Mouse (Mus musculus): ENCODE data around the gene Slc27a5. TPM values are rescaled to one million over a fixed set of nuclear protein-coding genes. Genes with fewer than 3 reads are reported as not detected.

Gene Slc27a5
- polyA plus RNA-seq, 1 experiment from 2014 or later = not detected

- no peaks in the 10 kb centered on the region for H3K36me3 ChIP-seq (replicated peaks)
- DNase-seq (ENCODE audit: extremely low spot score, low spot score) = no peak
- no peak overlapping the region for H3K27ac ChIP-seq
- H3K4me3 ChIP-seq = no peak overlapping the region
- no peaks in the 10 kb centered on the region for H3K27me3 ChIP-seq (ENCODE audit: poor library complexity, severe bottlenecking)
- peaks cover 3% of the 10 kb centered on the region; the same call in 1 of the 2 replicates for H3K9me3 ChIP-seq
- no peaks in the 10 kb centered on the region for H3K4me1 ChIP-seq
- 67% methylated on average over 5 of the region's 5 CpGs for WGBS
Measured at GRCm38 (mm10) chr7:12997230-12997629, 762 bp downstream of the Slc27a5 start.

- Histone ChIP-seq H3K36me3 (replicated peaks) (no peaks in the 10 kb centered on the region), H3K9me3 (peaks cover 3% of the 10 kb centered on the region; the same call in 1 of the 2 replicates), H3K27me3 (ENCODE audit: poor library complexity, severe bottlenecking) (no peaks in the 10 kb centered on the region), H3K27ac (no peak overlapping the region), H3K4me3 (no peak overlapping the region), H3K4me1 (no peaks in the 10 kb centered on the region)
- no peak for DNase-seq (ENCODE audit: extremely low spot score, low spot score)
Measured at GRCm38 (mm10) chr7:12995862-12996261, 2.1 kb downstream of the Slc27a5 start.

- no peaks in the 10 kb centered on the region for H3K27me3 ChIP-seq (ENCODE audit: poor library complexity, severe bottlenecking)
- DNase-seq (ENCODE audit: extremely low spot score, low spot score) = no peak
- no peak overlapping the region for H3K4me3 ChIP-seq
- H3K27ac ChIP-seq = no peak overlapping the region
- no peaks in the 10 kb centered on the region for H3K36me3 ChIP-seq (replicated peaks)
- peaks cover 3% of the 10 kb centered on the region; the same call in 1 of the 2 replicates for H3K9me3 ChIP-seq
- H3K4me1 ChIP-seq = no peaks in the 10 kb centered on the region
- WGBS = 90% methylated on average over 10 of the region's 10 CpGs
Measured at GRCm38 (mm10) chr7:12993148-12993547, 4.8 kb downstream of the Slc27a5 start.

- Histone ChIP-seq H3K4me3 (no peak overlapping the region), H3K9me3 (no peaks in the 10 kb centered on the region), H3K36me3 (replicated peaks) (no peaks in the 10 kb centered on the region), H3K4me1 (no peaks in the 10 kb centered on the region), H3K27ac (no peak overlapping the region), H3K27me3 (ENCODE audit: poor library complexity, severe bottlenecking) (no peaks in the 10 kb centered on the region)
- DNase-seq (ENCODE audit: extremely low spot score, low spot score) = no peak
- WGBS = 11% methylated on average over 3 of the region's 3 CpGs
Measured at GRCm38 (mm10) chr7:12992222-12992621, 5.8 kb downstream of the Slc27a5 start.

- Histone ChIP-seq H3K4me1 (no peaks in the 10 kb centered on the region), H3K36me3 (replicated peaks) (peaks cover 3% of the 10 kb centered on the region), H3K27ac (no peak overlapping the region), H3K9me3 (no peaks in the 10 kb centered on the region), H3K4me3 (no peak overlapping the region), H3K27me3 (ENCODE audit: poor library complexity, severe bottlenecking) (no peaks in the 10 kb centered on the region)
- WGBS = 86% methylated on average over 8 of the region's 8 CpGs
- no peak for DNase-seq (ENCODE audit: extremely low spot score, low spot score)
Measured at GRCm38 (mm10) chr7:12987409-12988189, 10.4 kb downstream of the Slc27a5 start.

- no peak for DNase-seq (ENCODE audit: extremely low spot score, low spot score)
- Histone ChIP-seq H3K27ac (no peak overlapping the region), H3K36me3 (replicated peaks) (peaks cover 9% of the 10 kb centered on the region), H3K27me3 (ENCODE audit: poor library complexity, severe bottlenecking) (no peaks in the 10 kb centered on the region), H3K4me3 (no peak overlapping the region), H3K4me1 (no peaks in the 10 kb centered on the region), H3K9me3 (no peaks in the 10 kb centered on the region)
- 88% methylated on average over 8 of the region's 8 CpGs for WGBS
Measured at GRCm38 (mm10) chr7:12986906-12987305, 11.1 kb downstream of the Slc27a5 start.

- Histone ChIP-seq H3K9me3 (no peaks in the 10 kb centered on the region), H3K4me3 (no peak overlapping the region), H3K4me1 (no peaks in the 10 kb centered on the region), H3K27ac (no peak overlapping the region), H3K36me3 (replicated peaks) (peaks cover 15% of the 10 kb centered on the region), H3K27me3 (ENCODE audit: poor library complexity, severe bottlenecking) (no peaks in the 10 kb centered on the region)
- WGBS = 85% methylated on average over 1 of the region's 1 CpGs
- DNase-seq (ENCODE audit: extremely low spot score, low spot score) = no peak
Measured at GRCm38 (mm10) chr7:12985724-12986123, 12.3 kb downstream of the Slc27a5 start.

- Histone ChIP-seq H3K4me3 (no peak overlapping the region), H3K4me1 (peaks cover 24% of the 10 kb centered on the region), H3K27me3 (ENCODE audit: poor library complexity, severe bottlenecking) (no peaks in the 10 kb centered on the region), H3K9me3 (no peaks in the 10 kb centered on the region), H3K27ac (no peak overlapping the region), H3K36me3 (replicated peaks) (peaks cover 22% of the 10 kb centered on the region)
- 83% methylated on average over 7 of the region's 7 CpGs for WGBS
- no peak for DNase-seq (ENCODE audit: extremely low spot score, low spot score)
Measured at GRCm38 (mm10) chr7:12980291-12980690, 17.7 kb downstream of the Slc27a5 start.

- no peak for DNase-seq (ENCODE audit: extremely low spot score, low spot score)
- 76% methylated on average over 6 of the region's 6 CpGs for WGBS
- Histone ChIP-seq H3K9me3 (no peaks in the 10 kb centered on the region), H3K27me3 (ENCODE audit: poor library complexity, severe bottlenecking) (no peaks in the 10 kb centered on the region), H3K36me3 (replicated peaks) (peaks cover 22% of the 10 kb centered on the region), H3K27ac (no peak overlapping the region), H3K4me1 (peaks cover 24% of the 10 kb centered on the region), H3K4me3 (no peak overlapping the region)
Measured at GRCm38 (mm10) chr7:12979776-12980175, 18.2 kb downstream of the Slc27a5 start.

GRCm38 (mm10) chr7:12978931-12979722 is 18.9 kb downstream of the Slc27a5 start:
- no peak for DNase-seq (ENCODE audit: extremely low spot score, low spot score)
- WGBS = 89% methylated on average over 18 of the region's 18 CpGs
- Histone ChIP-seq H3K9me3 (no peaks in the 10 kb centered on the region), H3K4me3 (peak overlapping the region; percentile 75), H3K36me3 (replicated peaks) (peaks cover 22% of the 10 kb centered on the region), H3K27ac (peak overlapping the region; percentile 97), H3K27me3 (ENCODE audit: poor library complexity, severe bottlenecking) (no peaks in the 10 kb centered on the region), H3K4me1 (peaks cover 24% of the 10 kb centered on the region)

- peak; percentile 99 for DNase-seq (ENCODE audit: extremely low spot score, low spot score)
- WGBS = under 1% methylated on average over 49 of the region's 49 CpGs
- peak within 1 kb of the TSS; percentile 97 for H3K27ac ChIP-seq
- peaks cover 21% of the 10 kb centered on the region for H3K36me3 ChIP-seq (replicated peaks)
- no peaks in the 10 kb centered on the region for H3K27me3 ChIP-seq (ENCODE audit: poor library complexity, severe bottlenecking)
- peak within 1 kb of the TSS; percentile 75 for H3K4me3 ChIP-seq
- H3K9me3 ChIP-seq = no peaks in the 10 kb centered on the region
- H3K4me1 ChIP-seq = peaks cover 24% of the 10 kb centered on the region
Measured at GRCm38 (mm10) chr7:12977682-12978389, 20.2 kb downstream of the Slc27a5 start, which contains the start of gene Zfp446. Gene Zfp446 (plus strand): TSS chr7:12977848.

GRCm38 (mm10) chr7:12970906-12971305 is 27.1 kb downstream of the Slc27a5 start:
- H3K4me3 ChIP-seq = no peak overlapping the region

More at GRCm38 (mm10) chr7:12970906-12971305, 27.1 kb downstream of the Slc27a5 start:
- Histone ChIP-seq H3K4me1 (peaks cover 16% of the 10 kb centered on the region), H3K27me3 (ENCODE audit: poor library complexity, severe bottlenecking) (no peaks in the 10 kb centered on the region), H3K36me3 (replicated peaks) (peaks cover 44% of the 10 kb centered on the region), H3K27ac (no peak overlapping the region), H3K9me3 (no peaks in the 10 kb centered on the region)
- 96% methylated on average over 25 of the region's 25 CpGs for WGBS
- DNase-seq (ENCODE audit: extremely low spot score, low spot score) = no peak
